ENCODE assay signal across 14 mouse cellular contexts in genomic region chr4:139483461-139484105, GRCm38 (mm10).
"Had no signal": no experiment of that assay in that cellular context is flagged by ENCODE, and none has a peak within 500 bp of the region (broad histone marks: within the 10 kb centered on the region; RNA-seq: fewer than 3 reads in every experiment).

No protein-coding gene starts in this region.

- H3K4me3 ChIP-seq: intestine, embryonic 15.5 days; limb, embryonic 15.5 days; liver, embryonic 12.5 days; midbrain, embryonic 10.5 days; neural tube, embryonic 13.5 days had no signal

- DNase-seq: layer of hippocampus, postnatal 36 days; lung, embryonic 14.5 days; lung, postnatal 10 days; lung, postnatal 4 days; midbrain, embryonic 14.5 days; right cerebral cortex, postnatal 14 days; thymus, adult 18-20 months; thymus, postnatal 36 days had no signal

- H3K27ac ChIP-seq: intestine, embryonic 15.5 days; limb, embryonic 15.5 days; liver, embryonic 12.5 days; midbrain, embryonic 10.5 days; neural tube, embryonic 13.5 days; stomach, postnatal 0 days had no signal

- H3K4me1 ChIP-seq: limb, embryonic 15.5 days; liver, embryonic 12.5 days had no signal

- H3K4me2 ChIP-seq: intestine, embryonic 15.5 days; limb, embryonic 15.5 days; liver, embryonic 12.5 days; lung, embryonic 14.5 days; neural tube, embryonic 13.5 days had no signal

- H3K27me3 ChIP-seq: intestine, embryonic 15.5 days; limb, embryonic 15.5 days; liver, embryonic 12.5 days; neural tube, embryonic 13.5 days had no signal

- H3K9ac ChIP-seq: intestine, embryonic 15.5 days; limb, embryonic 15.5 days; liver, embryonic 12.5 days; lung, embryonic 14.5 days; neural tube, embryonic 13.5 days had no signal

- H3K9me3 ChIP-seq: intestine, embryonic 15.5 days; limb, embryonic 15.5 days; liver, embryonic 12.5 days; midbrain, embryonic 10.5 days; neural tube, embryonic 13.5 days had no signal

- ATAC-seq: intestine, embryonic 15.5 days; liver, embryonic 12.5 days had no signal
